Mouse (Mus musculus): Measurements from ENCODE around the gene Ltv1. TPM values are rescaled to one million over a fixed set of nuclear protein-coding genes. Genes with fewer than 3 reads are reported as not detected.

The Ltv1 gene
- total RNA-seq (2023): 67.2 to 81.2 TPM (median 76.3 TPM) in 4 replicates

GRCm38 (mm10) chr10:13192731-13193351 is at the start of gene Ltv1:
TSS of gene Ltv1 (minus strand) at chr10:13193168.

GRCm38 (mm10) chr10:13177973-13178624 is 14.9 kb downstream of the Ltv1 start, which contains the start of gene Zc2hc1b:
TSS of gene Zc2hc1b (minus strand) at chr10:13178023.

Other genes with a start within 250 kb of the Ltv1 start
- gene Stx11, start 228.9 kb downstream of the Ltv1 start, total RNA-seq (2023): 4.8 to 8.9 TPM (median 6.5 TPM) in 4 replicates
- gene Sf3b5, start 187.8 kb downstream of the Ltv1 start, total RNA-seq (2023): 8.8 to 9.8 TPM (median 9.1 TPM) in 4 replicates
- gene Plagl1, start 132.7 kb downstream of the Ltv1 start, total RNA-seq (2023): 0.27 to 0.63 TPM (median 0.30 TPM) in 3 of 4 replicates, not detected in the other
- not detected in 4 replicates for gene Zc2hc1b, start 15.1 kb downstream of the Ltv1 start, total RNA-seq (2023)

Measured in B cell, adult 62 days (primary cell).